Mouse (Mus musculus) embryonic fibroblast, embryonic 13.5 days (primary cell): ENCODE data around the gene Pitpnm2.

ENCODE experiments used
- CTCF ChIP-seq: IDR thresholded peaks from 2 replicates; pipeline ENCODE4 v1.5.1; 2011; ENCODE audit warnings: mild to moderate bottlenecking, control low read depth, low read length, moderate library complexity, borderline replicate concordance; ENCODE audit not compliant: insufficient read depth
- POLR2A ChIP-seq: IDR thresholded peaks from 2 replicates; pipeline ENCODE4 v1.6.1; 2011; ENCODE audit warnings: low read depth, mild to moderate bottlenecking, control low read depth, low read length, moderate library complexity

GRCm38 (mm10) chr5:124226494-124226893 is 23.1 kb downstream of the Pitpnm2 start:
- TF ChIP-seq CTCF (no peak), POLR2A (no peak)
